Mouse (Mus musculus): ENCODE measurements around the gene Rgs17.

The Rgs17 gene

DNA sequence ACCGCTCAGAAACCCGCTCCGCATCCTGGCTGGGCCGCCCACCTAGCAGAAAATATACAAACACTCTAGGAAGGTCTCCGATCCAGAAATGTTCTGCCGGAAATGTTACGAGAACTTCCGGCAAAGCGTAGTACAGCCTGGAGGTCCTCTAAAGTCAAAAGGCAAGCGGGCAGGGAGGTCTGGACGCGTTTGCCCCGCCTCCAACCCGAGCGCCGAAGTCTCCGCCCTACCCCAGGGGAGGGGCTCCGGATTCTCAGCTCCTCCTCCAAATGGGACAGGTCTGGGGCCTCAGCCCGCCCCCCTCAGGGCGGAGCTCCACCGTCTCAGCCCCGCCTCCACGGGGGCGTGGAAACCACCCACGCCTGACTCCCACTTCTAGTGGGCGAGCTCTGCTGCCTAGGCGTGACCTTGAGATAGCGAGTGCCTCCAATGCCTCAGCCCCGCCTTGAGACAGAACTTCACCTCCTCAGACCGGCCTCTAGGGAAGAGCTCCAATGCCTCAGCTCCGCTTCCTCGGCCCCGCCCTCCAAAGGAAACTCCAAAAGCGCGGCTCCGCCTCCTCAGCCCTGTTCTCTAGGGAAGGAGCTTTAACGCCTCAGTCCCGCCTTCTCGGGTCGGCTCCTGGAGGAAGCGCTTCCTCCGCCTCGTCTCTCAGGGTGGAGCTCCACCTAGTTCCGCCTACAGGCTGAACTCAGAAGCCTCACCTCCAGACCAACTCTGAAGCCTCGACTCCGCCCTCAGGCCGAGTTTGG lies 98.3 kb downstream of the Rgs17 start, which contains the start of gene Mtrf1l:
TSS of gene Mtrf1l (minus strand) at position 171 of the 752 bp plus-strand sequence.
- peak; percentile 98 for DNase-seq (ENCODE audit: low read depth, low spot score)

DNA sequence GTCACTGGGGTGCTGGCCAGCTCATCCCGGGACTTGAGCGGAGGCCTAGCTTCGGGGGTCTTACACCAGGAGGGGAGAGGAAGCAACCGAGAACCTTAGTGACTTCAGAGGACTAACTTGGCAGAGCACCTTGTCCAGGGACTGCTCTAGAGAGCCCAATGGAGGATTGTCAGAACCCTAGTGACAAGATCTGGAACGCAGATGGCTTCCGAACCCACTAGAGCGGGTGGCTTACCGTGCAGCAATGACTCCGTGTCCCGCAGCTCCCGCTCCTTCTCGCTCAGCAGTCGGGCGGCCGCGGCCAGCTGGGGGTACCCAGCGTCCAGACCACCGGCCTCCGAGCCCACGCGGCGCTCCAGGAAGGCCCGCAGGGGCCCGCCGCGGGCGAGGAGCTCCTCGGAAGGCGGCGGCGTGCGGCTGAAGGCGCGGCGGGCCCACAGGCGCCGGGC lies 98.9 kb downstream of the Rgs17 start:
- DNase-seq (ENCODE audit: low read depth, low spot score), result peak; percentile 11

DNA sequence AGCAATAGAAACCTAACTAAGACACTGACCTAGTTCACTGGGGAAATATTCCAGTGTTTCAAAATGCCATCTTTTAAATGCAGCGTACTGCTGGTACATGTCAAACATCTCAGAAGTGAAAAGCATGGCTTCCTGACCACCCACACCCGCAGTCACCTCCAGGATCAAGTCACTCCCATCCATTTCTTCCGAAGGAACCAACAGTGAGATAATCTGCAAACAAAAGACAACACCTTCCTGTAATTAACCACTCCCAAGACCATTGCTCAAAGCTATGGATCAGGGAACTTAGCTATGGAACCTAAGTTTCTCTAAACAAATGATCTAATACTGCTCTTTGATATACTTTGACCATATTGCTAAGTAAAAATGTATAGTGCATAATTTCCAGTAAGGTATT lies 103.4 kb downstream of the Rgs17 start:
- DNase-seq (ENCODE audit: low read depth, low spot score), result no peak

DNA sequence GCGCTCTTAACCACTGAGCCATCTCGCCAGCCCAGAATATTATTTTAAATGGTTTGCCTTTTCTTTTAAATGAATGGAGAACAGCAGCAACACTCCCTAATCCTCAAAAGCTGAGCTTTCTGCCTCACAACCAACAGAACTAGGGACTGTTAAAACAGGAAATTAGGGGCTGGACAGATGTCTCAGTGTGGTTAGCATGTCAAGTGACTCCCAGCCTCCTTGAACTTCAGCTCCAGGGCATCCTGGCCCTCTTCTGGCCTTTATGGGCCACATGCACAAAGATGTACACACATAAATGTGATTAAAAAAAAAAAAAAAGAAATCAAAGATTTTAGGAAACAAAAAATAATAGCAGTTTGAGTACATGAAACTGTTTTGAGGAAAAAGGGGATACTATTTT lies 106.2 kb downstream of the Rgs17 start:
- no peak for DNase-seq (ENCODE audit: low read depth, low spot score)

DNA sequence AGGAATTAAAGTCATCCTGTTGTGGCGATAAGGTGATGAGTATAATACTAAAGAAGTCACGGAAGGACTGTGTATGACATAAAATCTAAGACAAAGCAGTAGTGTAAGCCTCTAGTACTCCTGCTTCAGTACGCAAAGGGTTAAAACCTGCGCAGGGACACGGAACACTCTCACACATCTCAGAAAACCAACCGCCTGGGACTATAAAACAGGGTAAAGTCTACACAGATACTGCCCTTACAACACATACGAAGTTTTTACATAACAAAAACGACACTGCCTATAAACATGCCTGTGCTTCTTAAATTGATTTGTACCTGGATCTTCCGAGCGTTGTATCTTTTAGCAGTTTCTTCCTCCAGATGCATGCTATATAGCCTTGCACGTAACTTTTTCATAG lies 108.5 kb downstream of the Rgs17 start:
- DNase-seq (ENCODE audit: low read depth, low spot score), result no peak

DNA sequence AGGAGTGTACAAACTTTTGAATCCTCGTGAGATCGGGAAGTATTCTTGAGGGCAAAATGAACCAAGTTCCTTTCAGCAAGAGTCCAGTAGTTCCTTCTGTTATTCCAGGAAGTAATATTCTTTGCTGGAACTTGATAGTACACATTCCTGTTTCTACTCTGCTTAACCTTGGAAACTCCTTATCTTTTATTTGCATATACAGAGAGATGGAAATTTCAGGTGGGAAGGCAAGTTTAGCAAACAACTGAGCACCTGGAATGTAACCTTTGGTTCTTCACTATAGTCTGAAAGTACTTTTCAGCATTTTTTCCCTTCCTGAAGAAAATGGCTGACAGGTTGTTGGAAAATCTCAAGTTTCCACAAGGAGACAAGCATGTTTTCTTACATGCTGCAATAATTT lies 114.5 kb downstream of the Rgs17 start:
- no peak for DNase-seq (ENCODE audit: low read depth, low spot score)

DNA sequence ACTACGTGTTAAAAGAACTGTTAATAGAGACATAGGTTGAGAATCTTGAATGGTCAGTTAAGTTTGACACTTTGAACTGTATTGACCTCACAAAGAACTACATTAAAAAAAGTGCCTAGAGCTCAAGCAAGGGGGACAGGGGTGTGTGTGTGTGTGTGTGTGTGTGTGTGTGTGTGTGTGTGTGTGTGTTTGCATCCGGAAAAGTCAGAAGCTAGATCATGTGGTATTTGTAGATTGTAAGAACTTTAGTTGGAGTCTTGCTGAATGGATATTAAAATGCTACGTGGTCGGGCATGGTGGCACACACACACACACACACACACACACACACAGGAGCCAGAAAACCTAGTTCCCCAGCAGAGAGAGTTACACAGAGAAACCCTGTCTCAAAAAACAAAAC lies 115.2 kb downstream of the Rgs17 start:
- no peak for DNase-seq (ENCODE audit: low read depth, low spot score)

DNA sequence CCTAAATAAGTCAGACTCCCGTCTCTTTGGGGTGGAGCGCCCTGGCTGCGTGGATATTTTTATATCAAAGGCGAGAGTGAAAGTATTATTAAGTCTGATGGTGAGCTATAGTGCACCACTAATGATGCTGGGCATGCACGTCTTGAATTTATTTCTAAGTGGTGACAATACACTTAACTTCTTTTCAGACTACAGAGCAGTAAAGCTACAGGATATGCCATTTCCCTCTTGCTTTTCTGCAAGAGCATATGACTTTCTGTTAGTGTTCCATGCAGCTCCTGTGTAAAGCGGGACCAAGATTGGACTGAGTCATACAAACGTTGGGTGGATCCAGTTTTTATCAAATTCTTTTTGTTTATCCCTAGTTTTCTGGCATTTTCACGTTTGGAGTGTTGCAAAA lies 115.8 kb downstream of the Rgs17 start:
- no peak for DNase-seq (ENCODE audit: low read depth, low spot score)

DNA sequence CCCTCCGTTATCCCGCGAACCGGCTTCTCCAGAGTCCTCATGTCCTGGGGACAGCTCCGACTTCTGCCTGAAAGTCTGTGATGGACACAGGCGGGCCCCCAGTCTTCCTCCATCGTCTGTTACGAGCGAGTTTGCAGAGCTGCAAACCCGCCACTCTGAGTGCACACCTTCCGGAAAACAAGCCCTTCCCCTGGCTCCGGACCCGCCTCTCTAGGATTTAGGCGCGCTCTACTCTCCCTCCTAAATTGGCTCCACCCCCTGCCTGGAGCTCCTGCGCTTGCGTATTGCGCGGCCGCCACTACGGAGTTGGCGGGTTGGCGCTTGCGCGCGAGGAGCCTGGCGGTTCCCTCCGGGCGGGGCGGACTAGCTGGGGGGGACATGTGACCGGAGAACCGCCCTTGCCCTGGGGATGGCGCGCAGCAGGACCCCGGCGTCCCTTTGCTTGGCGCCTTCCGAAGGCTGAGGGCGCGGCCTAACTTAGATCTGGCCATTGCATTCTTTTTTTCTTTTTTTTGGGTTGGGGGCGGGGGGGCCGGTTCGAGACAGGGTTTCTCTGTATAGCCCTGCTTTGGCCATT lies 116.4 kb downstream of the Rgs17 start:
- DNase-seq (ENCODE audit: low read depth, low spot score), result peak; percentile 96

DNA sequence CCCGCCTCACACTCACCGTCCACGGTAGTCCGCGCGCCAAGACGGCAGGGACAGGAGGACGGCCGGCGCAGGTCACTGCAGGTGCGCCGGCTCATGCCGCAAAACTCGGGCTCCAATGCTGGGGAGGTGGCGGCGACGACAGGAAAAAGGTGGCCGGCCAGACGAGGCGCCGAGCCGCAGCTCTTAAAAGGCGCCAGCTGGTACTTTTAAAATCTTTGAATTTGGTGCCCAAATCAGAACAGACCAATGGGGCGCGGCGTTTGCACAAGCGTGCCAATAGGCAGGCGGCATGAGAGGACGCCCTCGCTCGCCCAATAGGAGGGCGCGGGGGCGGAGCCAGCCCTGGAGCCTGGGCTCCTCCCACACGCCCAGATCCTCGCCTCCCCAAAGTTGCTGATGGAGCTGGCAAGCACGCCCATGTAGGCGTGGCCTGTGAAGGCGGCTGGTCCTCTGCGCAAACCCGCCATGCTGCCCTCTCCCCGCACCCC lies 116.9 kb downstream of the Rgs17 start, which contains the start of gene Fbxo5:
TSS of gene Fbxo5 (minus strand) at position 358 of the 488 bp plus-strand sequence.
- peak; percentile 98 for DNase-seq (ENCODE audit: low read depth, low spot score)

DNA sequence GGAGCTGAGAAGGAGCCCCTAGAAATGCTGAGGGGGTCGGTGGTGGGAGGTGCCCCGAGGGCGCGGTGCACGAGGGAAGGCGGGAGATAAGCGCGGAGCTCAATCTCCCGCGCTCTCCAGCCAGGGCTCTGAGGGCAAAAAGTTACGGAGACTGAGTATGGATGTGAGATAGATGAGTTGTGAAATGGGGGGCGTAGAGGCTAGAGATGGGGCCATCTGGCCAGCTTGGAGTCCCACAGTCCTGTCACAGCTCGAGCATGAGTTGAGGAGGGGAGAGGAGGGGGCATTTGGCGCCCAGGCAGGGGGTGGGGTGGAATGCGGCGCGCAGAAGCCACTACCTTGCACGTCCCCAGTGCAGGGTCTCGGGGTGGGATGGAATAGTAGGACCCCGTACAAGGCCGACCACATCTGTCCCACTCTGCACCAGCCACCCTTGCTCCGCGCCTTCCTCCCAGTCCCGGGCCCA lies 117.5 kb downstream of the Rgs17 start:
- DNase-seq (ENCODE audit: low read depth, low spot score), result peak; percentile 35

DNA sequence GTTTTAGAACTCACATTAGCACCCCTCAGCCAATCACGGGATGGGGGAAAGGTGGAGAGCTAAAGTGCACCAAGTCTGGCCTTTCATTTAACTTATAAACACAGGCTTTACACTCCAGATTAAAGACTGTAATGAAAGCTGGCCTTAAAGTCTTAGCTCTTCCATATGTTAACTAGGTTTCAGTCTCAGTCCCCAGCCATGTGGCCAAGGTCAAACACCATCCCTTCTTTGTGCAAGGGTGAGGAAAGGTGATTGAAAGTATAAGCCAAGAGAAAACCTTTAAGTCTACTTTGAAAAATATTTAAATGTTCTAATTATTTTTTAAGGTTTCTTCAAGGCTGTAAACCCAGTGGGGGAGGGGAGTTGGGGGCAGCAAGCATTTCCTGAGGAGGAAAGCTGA lies 118.5 kb downstream of the Rgs17 start:
- no peak for DNase-seq (ENCODE audit: low read depth, low spot score)

DNA sequence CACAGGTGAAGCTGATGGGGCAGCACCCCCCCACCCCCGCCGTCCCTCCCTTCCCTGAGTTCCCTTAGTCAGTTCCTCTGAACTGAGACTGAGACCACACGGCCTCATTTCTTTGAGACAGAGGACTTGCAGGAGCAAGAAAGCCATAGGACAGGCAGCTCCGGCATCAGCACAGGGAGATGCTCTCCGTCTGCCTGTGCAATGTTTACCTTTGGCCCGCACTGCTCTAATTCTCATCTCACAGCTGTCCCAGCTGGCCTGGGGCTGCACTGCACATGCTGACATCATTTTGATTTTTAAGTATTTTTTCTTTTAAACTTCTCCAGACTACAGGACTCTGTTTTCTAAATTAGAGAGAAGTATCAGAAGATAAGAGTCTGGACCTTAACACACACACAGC lies 119.3 kb downstream of the Rgs17 start:
- no peak for DNase-seq (ENCODE audit: low read depth, low spot score)

DNA sequence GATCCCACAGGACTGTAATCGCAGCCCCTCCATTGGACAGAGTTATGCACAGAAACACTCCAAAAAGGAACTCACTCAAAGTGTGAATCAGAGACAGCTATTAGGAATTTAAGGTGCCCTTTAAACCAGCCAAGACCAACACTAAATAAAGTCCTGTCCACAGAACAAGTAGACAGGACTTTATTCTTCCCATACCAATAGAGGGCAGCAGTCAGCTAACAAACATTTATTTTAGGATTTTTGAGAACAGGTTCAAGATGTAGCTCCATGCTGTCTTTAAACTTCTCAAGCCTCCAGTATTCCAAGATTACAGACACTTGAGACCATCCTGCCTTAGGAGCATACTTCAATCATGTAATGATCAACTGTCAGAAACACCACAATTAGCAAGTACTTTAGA lies 121.7 kb downstream of the Rgs17 start:
- peak; percentile 34 for DNase-seq (ENCODE audit: low read depth, low spot score)

DNA sequence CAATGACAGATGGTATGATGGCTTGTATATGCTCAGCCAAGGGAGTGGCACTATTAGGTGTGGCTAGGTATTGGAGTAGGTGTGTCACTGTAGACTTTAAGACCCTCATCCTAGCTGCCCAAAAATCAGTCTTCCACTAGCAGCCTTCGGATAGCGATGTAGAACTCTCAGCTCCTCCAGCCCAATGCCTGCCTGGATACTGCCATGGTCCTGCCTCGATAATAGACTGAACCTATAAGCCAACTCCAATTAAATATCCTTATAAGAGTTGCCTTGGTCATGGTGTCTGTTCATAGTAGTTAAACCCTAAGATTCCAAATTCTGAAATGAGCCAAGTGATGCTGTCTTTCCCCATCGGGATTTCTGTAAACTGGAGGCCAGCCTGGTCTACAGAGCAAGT lies 124.1 kb downstream of the Rgs17 start:
- no peak for DNase-seq (ENCODE audit: low read depth, low spot score)

DNA sequence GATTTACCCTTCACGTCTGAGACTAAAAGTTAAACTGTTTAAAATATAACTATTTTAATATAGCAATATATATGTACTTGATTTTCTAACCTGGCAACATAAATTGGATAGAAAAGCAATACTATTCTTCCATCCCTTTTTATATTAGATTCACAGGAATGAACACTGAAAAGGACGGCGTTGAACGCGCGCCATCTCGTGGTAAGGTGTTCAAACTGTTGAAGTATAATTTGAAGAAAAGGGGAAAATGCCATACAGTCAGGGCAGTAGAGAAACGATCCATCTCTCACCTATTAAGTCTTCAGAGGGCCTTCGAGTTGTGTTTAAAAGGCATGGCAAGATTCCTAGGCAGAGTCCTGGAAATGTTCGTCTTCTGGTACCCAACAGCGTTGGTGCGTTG lies 131.5 kb downstream of the Rgs17 start:
- peak; percentile 27 for DNase-seq (ENCODE audit: low read depth, low spot score)

DNA sequence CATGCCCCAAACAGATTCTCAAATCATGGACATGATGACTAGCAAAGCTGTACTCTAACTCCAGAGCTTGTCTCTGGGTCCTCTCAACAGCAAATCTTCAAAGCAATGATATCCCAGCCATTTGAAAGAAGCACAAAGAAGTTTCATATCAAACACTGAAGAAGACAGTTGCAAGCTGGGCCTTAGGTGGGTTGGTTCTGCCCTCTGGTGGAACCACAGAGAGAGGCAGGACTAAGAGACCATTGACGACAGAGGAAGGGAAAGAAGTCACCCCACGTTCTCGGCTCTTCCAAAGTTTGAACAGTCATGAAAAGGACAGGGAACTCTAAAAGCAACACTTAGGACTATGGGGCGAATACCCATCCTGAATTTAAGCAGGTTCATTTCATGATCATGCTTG lies 135.3 kb downstream of the Rgs17 start:
- no peak for DNase-seq (ENCODE audit: low read depth, low spot score)
